Mouse (Mus musculus) hematopoietic stem cell, adult 5-6 weeks (primary cell): ENCODE results near the gene Mrpl48. TPM values are rescaled to one million over a fixed set of nuclear protein-coding genes. Genes with fewer than 3 reads are reported as not detected.

ENCODE experiments used
- ATAC-seq, 2 experiments: fragments of 125-278 bp in 1 of 2; replicated peaks in 1 of 2; 2 replicates each; pipeline ENCODE4 v1.8.0; 2016 to 2017; ENCODE audit warnings: inconsistent platforms in 2 of 2, mild to moderate bottlenecking in 2 of 2, moderate number of reproducible peaks in 2 of 2, low read depth in 1 of 2, moderate TSS enrichment in 1 of 2; ENCODE audit not compliant: low FRiP score in 2 of 2, poor library complexity in 2 of 2, severe bottlenecking in 2 of 2, insufficient read depth in 1 of 2, low TSS enrichment in 1 of 2
- total RNA-seq: library from RNA; stranded (forward); fragments of 172-1452, 232-1000 nt; gene quantifications from 2 replicates; pipeline ENCODE4 v1.2.3, GENCODE M21; 2017

Mrpl48 gene
- total RNA-seq, 1 experiment from 2014 or later = 90.3 TPM

DNA sequence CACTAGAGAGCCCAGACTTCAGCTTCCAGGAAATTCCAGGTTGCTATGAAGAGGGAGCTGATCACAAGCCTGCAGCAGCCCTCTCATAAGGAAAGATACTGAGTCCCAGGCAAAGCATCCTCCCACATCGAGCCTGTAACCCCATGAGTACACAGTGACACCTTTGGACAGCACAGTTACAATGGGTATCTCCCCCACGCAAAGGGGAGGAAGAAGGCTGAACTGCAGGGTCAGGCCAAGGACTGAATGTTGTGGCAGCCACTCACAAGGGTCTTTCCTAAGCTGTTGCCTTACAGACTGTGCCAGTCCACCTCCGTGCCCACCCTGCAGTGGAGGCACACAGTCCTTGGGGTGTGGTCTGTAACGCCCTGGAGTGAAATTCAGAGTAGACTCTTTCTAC lies 101.6 kb downstream of the Mrpl48 start:
- ATAC-seq = no peak

DNA sequence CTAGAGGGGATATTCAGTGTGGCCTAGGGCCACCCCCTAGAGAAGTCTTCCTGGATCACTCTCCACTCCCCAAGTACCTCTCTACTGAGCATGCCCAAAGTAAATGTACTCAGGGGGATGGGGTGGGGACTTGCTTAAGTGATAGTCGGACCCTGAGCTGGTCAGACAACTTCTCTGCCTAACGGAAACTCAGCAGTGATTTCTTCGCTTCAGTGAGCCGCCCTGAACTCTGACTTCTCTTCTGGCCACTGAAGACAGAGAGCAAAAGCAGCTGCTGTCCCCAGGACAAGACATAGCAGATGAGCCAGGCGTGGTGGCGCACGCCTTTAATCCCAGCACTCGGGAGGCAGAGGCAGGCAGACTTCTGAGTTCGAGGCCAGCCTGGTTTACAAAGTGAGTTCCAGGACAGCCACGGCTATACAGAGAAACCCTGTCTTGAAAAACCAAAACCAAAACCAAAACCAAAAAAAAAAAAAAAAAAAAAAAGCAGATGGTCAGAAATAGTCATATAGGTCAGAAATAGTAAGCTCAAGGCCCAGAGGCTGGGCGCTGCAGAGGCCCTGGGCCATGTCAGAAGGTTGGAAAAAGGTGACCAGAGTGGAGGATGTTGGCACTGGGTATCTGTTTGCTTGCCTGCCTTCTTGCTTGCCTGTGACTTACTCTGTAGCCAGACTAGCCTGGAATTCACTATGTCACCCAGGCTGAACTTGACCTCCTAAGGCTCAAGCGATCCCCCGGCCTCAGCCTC lies 103.2 kb downstream of the Mrpl48 start:
- no peak for ATAC-seq

DNA sequence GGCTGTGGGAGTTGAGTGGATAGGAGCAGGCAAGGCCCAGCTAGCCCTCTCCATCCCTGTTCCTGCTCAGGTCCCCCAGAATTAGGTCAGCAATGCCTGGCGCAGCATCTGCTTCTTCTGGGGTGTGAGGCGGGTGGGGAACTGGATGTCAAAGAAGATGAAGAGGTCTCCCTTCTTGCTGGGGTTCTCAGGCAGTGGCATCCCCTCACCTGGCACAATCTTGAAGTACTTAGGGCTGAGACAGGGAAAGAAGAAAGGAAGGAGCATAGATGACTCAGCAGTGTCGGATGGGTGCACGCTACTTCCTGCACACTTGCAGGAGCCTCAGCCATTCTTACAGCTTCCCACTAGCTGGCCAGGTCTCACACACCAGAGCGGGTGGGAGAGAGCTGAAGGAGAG lies 105.0 kb downstream of the Mrpl48 start:
- peak; percentile 32 to 57; a peak in 2 of 4 replicates for ATAC-seq

DNA sequence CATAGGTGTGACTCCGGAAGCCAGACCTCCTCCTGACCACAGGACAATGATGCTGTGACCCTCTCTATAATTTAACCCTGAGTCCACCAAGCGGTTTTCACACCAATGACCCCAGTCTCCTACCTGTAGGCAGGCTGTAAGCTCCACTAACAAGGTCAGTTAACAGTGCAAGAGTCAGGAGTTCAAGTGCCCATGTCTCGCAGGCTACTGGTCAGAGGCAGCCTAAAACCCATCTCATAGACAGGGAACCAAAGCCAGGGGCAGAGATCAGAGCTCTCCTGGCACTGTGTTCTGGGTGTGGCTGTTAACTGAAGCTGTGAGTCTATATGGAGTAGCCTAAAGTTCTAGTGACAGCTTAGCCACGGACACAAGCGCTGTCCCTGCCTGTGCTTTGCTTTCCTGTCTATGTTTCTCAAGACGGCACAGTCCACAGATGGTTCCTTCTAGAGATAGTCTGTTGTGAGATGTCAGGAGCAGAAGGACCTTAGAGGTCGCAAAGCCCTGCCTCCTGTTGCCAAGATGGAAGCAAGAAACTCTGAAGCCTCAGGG lies 105.7 kb downstream of the Mrpl48 start:
- ATAC-seq = peak in 1 of 2 experiments; percentile 12; a peak in 2 of 4 replicates

DNA sequence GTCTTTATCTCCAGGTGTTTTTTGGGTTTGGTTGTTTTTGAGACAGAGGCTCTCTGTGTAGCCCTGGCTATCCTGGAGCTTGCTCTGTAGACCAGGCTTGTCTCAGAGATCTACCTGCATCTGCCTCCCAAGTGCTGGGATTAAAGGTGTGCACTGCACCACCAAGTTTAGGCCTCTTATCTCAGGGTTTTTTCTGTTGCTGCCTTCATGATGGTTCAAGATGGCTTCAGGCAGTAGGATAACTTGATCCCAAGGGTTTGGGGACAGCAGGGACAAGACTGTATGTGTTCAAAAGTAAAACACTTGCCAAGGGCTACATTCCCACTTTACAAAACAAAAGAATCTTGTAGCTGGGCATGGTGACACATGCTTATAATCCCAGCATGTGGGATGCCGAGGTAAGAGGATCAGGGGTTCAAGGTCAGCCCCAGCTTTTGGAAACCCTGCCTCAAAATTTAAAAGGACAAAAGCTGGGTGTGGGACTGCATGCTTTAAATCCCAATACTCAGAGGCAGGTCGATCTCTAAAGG lies 106.2 kb downstream of the Mrpl48 start:
- ATAC-seq = no peak

DNA sequence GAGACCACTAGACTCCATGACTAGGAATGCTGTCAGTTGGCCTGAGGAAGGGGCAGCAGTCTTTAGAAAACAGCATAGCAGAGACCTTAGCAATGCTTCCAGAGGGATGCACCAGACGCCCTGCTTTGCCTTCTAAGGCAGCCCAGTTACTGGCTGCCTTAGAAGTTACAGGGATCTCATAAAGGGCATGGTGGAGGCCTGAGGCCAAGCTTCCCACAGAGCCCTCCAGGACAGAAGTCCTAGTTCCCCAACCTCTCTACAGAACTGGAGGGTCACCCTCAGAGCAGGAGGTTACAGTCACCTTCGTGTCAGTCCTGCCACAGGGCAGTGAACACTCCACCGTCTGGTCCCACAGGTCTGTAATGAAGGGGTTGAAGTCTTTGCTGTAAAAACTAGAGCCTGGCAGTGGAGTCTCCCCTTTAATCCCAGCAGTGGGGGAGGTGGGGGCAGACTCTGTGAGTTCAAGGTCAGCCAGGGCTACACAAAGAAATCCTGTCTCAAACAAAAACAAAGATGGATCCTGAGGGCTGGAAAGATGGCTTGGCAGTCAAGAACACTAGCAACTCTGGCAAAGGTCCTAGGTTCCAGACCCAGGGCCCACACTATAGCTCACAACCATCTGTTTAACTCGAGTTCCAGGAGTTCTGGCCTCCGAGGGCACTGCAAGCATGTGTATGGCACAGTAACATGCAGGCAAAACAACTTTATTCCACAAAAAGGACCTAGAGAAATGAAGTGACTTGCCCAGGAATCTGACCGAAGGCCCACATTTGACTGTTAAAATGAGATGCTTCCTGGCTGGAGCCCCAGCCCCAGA lies 106.9 kb downstream of the Mrpl48 start:
- no peak for ATAC-seq

DNA sequence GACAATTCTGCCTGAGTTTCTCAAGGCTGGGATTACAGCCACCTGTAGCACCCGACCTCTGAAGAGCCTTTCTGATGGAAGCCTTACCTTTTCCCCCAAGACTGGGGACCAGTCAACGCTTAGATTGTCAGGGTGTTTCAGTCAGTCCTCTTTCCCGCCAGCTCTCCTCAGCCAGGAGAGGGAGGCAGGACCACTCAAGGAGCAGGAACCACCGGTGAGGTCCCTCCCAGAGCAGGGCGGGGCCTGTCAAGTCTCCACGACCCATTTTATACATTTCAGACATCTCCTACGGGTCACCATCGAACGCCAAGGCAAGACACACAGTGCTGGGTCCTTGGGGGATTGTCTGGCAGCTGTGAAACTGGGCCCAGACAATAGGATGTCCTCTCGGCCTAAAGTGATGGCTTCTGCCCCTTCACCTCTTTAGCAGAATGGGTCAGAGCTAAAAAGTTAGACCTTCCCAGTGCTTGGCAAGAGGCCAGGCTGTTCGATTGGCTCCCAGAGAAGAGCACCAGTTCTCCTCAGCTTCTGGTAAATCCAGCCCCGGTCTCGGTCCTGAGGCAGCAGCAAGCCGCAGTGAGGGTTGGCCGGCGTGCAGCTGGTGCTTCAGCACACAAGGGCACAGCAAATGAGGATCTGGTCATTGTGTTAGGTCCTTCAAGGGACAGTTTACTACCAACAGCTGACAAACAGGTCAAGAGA lies 107.7 kb downstream of the Mrpl48 start:
- no peak for ATAC-seq

DNA sequence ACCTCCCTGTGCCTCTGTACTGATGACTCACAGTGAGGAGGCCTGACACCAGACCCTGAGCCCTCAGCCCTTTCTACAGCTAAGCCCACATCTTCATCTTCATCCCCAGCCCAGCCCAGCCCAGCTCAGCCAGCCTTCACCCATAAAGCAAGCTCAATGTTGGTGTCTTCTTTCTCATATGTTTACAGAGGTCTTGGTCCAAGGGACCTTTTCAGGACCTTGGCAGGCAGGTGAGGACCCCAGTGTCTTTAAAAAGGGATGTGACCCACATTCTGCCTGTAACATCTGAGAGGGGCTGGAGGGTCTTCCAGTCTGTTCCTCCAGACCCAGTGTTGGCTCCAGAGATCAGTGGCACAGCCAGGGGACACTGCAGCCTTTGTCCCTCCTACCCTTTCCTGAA lies 108.6 kb downstream of the Mrpl48 start:
- no peak for ATAC-seq

DNA sequence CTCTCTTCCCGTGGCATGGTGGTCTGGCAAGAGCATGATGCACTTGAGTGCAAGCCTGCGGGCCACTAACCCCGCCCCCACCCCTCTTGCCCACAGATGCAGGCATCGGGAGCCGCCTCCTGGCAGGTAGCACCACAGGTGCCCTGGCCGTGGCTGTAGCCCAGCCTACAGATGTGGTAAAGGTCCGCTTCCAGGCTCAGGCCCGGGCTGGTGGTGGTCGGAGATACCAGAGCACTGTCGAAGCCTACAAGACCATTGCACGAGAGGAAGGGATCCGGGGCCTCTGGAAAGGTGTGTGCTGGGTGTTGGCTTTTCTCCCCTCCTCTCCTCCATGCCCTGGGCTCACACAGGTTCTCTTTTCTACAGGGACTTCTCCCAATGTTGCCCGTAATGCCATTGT lies 110.1 kb downstream of the Mrpl48 start:
- ATAC-seq = no peak

DNA sequence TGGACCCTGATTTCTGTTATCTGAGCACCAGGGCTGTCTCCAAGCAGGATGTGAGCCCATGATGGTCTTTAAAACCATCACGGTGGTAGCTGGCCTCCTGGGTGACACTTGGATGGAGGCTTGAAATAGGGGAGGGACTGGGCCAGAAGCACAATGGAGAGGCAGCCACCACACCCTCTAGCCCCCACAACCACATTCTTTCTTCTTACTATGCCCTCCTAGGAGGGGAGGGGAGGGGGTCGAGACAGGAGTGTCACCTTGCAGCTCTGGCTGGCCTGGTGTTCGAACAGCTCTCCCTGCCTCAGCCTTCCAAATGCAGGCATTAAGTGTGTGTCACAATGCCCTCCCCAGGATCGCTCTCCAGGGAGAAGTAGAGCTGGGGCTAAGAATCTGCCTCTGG lies 110.7 kb downstream of the Mrpl48 start:
- ATAC-seq = no peak

DNA sequence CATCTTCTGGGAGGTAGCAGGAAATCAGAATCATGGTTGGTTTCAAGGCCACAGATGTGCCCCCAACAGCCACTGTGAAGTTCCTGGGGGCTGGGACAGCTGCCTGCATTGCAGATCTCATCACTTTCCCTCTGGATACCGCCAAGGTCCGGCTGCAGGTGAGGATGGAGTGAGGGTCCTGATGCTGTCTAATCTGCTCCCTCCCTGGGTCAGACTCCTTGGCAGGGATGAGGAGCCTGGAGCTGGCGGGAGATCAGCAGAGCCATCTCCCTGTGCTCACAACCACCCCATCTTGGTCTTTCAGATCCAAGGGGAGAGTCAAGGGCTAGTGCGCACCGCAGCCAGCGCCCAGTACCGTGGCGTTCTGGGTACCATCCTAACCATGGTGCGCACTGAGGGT lies 111.3 kb downstream of the Mrpl48 start:
- no peak for ATAC-seq

DNA sequence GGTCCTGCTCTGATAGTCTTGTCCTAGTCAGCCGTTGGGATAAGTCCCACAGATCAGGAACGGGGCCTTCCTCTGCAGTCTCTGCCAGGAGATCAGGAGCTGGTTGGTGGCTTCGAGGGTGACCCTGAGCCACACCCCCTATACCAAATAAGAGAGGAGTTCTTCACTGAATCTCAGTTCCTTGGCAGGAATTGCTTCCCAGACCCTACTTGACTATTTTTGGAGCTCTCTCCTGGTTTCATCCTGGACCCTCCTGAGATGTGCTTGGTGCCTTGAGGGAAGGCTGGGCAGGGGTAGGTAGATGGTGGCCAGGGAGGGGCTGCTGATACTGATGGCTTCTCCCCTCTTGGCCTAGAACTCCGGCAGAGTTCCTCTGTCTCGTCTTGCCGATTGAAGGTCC lies 111.7 kb downstream of the Mrpl48 start:
- ATAC-seq = no peak

Other genes with a start within 250 kb of the Mrpl48 start
- 35.1 and 36.7 TPM in 2 replicates for gene C2cd3, start 236.1 kb downstream of the Mrpl48 start, total RNA-seq
- 65.2 and 70.2 TPM in 2 replicates for gene Ppme1, start 236.0 kb downstream of the Mrpl48 start, total RNA-seq
- not detected in 2 replicates for gene Ucp3, start 135.3 kb downstream of the Mrpl48 start, total RNA-seq
- gene Ucp2, start 115.0 kb downstream of the Mrpl48 start, total RNA-seq = 97.0 and 115 TPM in 2 replicates
- 0.25 and 0.38 TPM in 2 replicates for gene Dnajb13, start 93.3 kb downstream of the Mrpl48 start, total RNA-seq
- 7.8 and 12.1 TPM in 2 replicates for gene Coa4, start 71.2 kb downstream of the Mrpl48 start, total RNA-seq
- 55.2 and 67.8 TPM in 2 replicates for gene Rab6a, start 891 bp downstream of the Mrpl48 start, total RNA-seq
- not detected in 2 replicates for gene Plekhb1, start 54.1 kb upstream of the Mrpl48 start, total RNA-seq
- 18.6 and 19.3 TPM in 2 replicates for gene Fam168a, start 98.3 kb upstream of the Mrpl48 start, total RNA-seq